Mouse (Mus musculus): ENCODE measurements around the gene Arf3. TPM values are rescaled to one million over a fixed set of nuclear protein-coding genes. Genes with fewer than 3 reads are reported as not detected.
A peak's percentile ranks its signal among the peaks of the same experiment; 100 is the strongest.

The Arf3 gene
- polyA plus RNA-seq, 2 experiments = 6.6 to 16.4 TPM

DNA sequence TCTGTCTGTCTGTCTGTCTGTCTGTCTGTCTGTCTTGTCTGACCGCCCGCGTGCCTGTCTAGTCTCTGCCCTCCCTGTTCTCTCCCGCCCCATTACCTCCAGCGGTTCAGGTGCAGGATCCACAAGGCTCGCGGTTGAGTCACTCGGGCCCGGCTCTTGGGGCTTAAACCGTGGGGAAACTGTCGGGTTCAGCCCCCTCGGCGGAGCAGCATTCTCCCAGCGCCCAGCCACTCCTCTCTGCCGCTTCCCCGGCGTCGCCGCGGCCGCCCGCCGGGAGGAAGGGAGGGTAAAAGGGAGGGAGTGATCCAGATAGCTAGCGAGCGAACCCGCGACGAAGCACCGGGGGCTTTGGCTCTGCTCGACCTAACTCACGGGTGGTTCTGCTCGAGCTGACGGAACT lies 14.7 kb upstream of the Arf3 start, which contains the start of gene Wnt10b:
Gene Wnt10b (minus strand): TSS at position 389 of the 400 bp plus-strand sequence.
- WGBS (ENCODE audit: insufficient replicate concordance) = under 1% methylated on average over 29 of the region's 33 CpGs
- ATAC-seq (ENCODE audit: insufficient read depth) (no peak), DNase-seq (ENCODE audit: low read depth in 3 of 3, low spot score in 3 of 3) (no peak)
- Histone ChIP-seq H3K27ac (no peak within 1 kb of the TSS), H3K4me1 (replicated peaks; ENCODE audit: control insufficient read depth in 2 of 2, insufficient read depth in 2 of 2, low read length in 1 of 2) (no peaks in the 10 kb centered on the region; a peak in 1 of 4 replicates), H3K4me2 (ENCODE audit: low read depth) (no peak within 1 kb of the TSS), H3K9me3 (ENCODE audit: control insufficient read depth, low read length) (no peaks in the 10 kb centered on the region), H3K9ac (replicated peaks) (no peak within 1 kb of the TSS), H3K4me3 (ENCODE audit: insufficient read depth in 1 of 2, low read depth in 2 of 2, low read length in 2 of 2) (no peak within 1 kb of the TSS), H3K27me3 (ENCODE audit: control insufficient read depth, insufficient read depth, low read length) (peaks cover 91% of the 10 kb centered on the region), H3K36me3 (replicated peaks; ENCODE audit: control insufficient read depth, insufficient read depth, low read depth) (no peaks in the 10 kb centered on the region)
- TF ChIP-seq EP300 (IDR thresholded peaks at IDR 0.05; ENCODE audit: low read depth) (no peak), CTCF (IDR thresholded peaks at IDR 0.05; ENCODE audit: low read depth) (no peak)

- no peak overlapping the region for H3K4me3 ChIP-seq (ENCODE audit: insufficient read depth in 1 of 2, low read depth in 2 of 2, low read length in 2 of 2)
- DNase-seq (ENCODE audit: low read depth in 3 of 3, low spot score in 3 of 3) = no peak
- no peak for ATAC-seq (ENCODE audit: insufficient read depth)
- H3K9ac ChIP-seq (replicated peaks) = no peak overlapping the region
- TF ChIP-seq CTCF (IDR thresholded peaks at IDR 0.05; ENCODE audit: low read depth) = no peak
- TF ChIP-seq EP300 (IDR thresholded peaks at IDR 0.05; ENCODE audit: low read depth) = no peak
- no peak overlapping the region for H3K4me2 ChIP-seq (ENCODE audit: low read depth)
- peaks cover 0 to 2% of the 10 kb centered on the region in 2 experiments; a peak in 2 of 4 replicates for H3K4me1 ChIP-seq (replicated peaks; ENCODE audit: control insufficient read depth in 2 of 2, insufficient read depth in 2 of 2, low read length in 1 of 2)
- peaks cover 98% of the 10 kb centered on the region for H3K27me3 ChIP-seq (ENCODE audit: control insufficient read depth, insufficient read depth, low read length)
- H3K9me3 ChIP-seq (ENCODE audit: control insufficient read depth, low read length) = no peaks in the 10 kb centered on the region
- H3K27ac ChIP-seq = no peak overlapping the region
- no peaks in the 10 kb centered on the region for H3K36me3 ChIP-seq (replicated peaks; ENCODE audit: control insufficient read depth, insufficient read depth, low read depth)
- 3% methylated on average over 19 of the region's 19 CpGs for WGBS (ENCODE audit: insufficient replicate concordance)
Observed at GRCm38 (mm10) chr15:98777005-98777616, 14.1 kb upstream of the Arf3 start.

GRCm38 (mm10) chr15:98776280-98777004 lies 13.4 kb upstream of the Arf3 start:
- DNase-seq (ENCODE audit: low read depth in 3 of 3, low spot score in 3 of 3) (no peak), ATAC-seq (ENCODE audit: insufficient read depth) (no peak)
- no peaks in the 10 kb centered on the region for H3K9me3 ChIP-seq (ENCODE audit: control insufficient read depth, low read length)
- no peak overlapping the region; a peak in 1 of 4 replicates for H3K4me3 ChIP-seq (ENCODE audit: insufficient read depth in 1 of 2, low read depth in 2 of 2, low read length in 2 of 2)
- H3K4me1 ChIP-seq (replicated peaks; ENCODE audit: control insufficient read depth in 2 of 2, insufficient read depth in 2 of 2, low read length in 1 of 2) = peaks cover 0 to 2% of the 10 kb centered on the region in 2 experiments; a peak in 2 of 4 replicates
- H3K36me3 ChIP-seq (replicated peaks; ENCODE audit: control insufficient read depth, insufficient read depth, low read depth) = no peaks in the 10 kb centered on the region
- TF ChIP-seq EP300 (IDR thresholded peaks at IDR 0.05; ENCODE audit: low read depth) = no peak
- TF ChIP-seq CTCF (IDR thresholded peaks at IDR 0.05; ENCODE audit: low read depth) = no peak
- no peak overlapping the region for H3K9ac ChIP-seq (replicated peaks)
- no peak overlapping the region for H3K27ac ChIP-seq
- 2% methylated on average over 62 of the region's 62 CpGs for WGBS (ENCODE audit: insufficient replicate concordance)
- peak overlapping the region; percentile 4; the same call in 1 of the 2 replicates for H3K4me2 ChIP-seq (ENCODE audit: low read depth)
- H3K27me3 ChIP-seq (ENCODE audit: control insufficient read depth, insufficient read depth, low read length) = peaks cover 96% of the 10 kb centered on the region

DNA sequence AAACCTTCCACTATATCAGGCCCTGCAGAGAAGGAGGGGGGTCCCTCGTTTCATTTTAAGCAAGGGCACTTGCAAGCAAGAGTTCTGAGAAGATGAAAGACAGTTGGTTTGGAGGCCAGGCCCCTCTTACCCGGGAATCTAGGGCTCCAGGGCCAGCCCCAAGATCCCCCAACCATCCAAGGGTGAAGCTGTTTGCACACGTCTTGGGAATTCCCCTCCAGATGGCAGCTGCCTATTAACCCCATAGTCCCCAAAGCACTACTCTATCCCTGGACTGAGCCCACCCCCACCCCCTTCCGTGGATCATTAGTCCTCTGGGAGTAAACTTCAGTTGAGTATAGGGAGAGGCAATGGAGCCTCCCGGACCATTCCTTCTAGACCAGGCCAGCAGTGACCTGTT lies 12.5 kb upstream of the Arf3 start:
- Histone ChIP-seq H3K4me1 (replicated peaks; ENCODE audit: control insufficient read depth in 2 of 2, insufficient read depth in 2 of 2, low read length in 1 of 2) (peaks cover 0 to 2% of the 10 kb centered on the region in 2 experiments; a peak in 2 of 4 replicates), H3K4me2 (ENCODE audit: low read depth) (no peak overlapping the region), H3K9me3 (ENCODE audit: control insufficient read depth, low read length) (no peaks in the 10 kb centered on the region), H3K9ac (replicated peaks) (no peak overlapping the region), H3K4me3 (ENCODE audit: insufficient read depth in 1 of 2, low read depth in 2 of 2, low read length in 2 of 2) (no peak overlapping the region), H3K36me3 (replicated peaks; ENCODE audit: control insufficient read depth, insufficient read depth, low read depth) (no peaks in the 10 kb centered on the region), H3K27me3 (ENCODE audit: control insufficient read depth, insufficient read depth, low read length) (peaks cover 91% of the 10 kb centered on the region), H3K27ac (no peak overlapping the region)
- DNase-seq (ENCODE audit: low read depth in 3 of 3, low spot score in 3 of 3) (no peak), ATAC-seq (ENCODE audit: insufficient read depth) (no peak)
- WGBS (ENCODE audit: insufficient replicate concordance) = 5% methylated on average over 5 of the region's 5 CpGs
- TF ChIP-seq EP300 (IDR thresholded peaks at IDR 0.05; ENCODE audit: low read depth) = no peak
- no peak for TF ChIP-seq CTCF (IDR thresholded peaks at IDR 0.05; ENCODE audit: low read depth)

DNA sequence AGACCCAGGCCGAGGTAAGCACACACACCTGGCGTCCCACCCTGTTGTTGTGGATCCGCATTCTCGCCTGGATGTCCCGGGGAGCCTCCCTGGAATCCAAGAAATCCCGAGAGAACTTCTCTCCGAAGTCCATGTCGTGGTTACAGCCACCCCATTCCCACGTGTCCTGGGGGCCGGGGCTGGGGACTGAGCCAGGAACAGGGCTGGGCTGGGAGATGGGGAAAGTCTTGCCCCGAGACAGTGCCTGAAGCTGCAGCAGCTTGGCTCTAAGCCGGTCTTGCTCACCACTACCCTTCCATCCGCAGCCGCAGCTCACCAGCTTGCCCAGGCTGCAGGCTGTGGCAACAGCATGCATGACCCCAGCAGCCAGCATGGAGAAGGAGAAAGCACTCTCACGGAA lies 11.1 kb upstream of the Arf3 start:
- peaks cover 0 to 2% of the 10 kb centered on the region in 2 experiments; a peak in 2 of 4 replicates for H3K4me1 ChIP-seq (replicated peaks; ENCODE audit: control insufficient read depth in 2 of 2, insufficient read depth in 2 of 2, low read length in 1 of 2)
- 26% methylated on average over 15 of the region's 15 CpGs for WGBS (ENCODE audit: insufficient replicate concordance)
- no peak overlapping the region for H3K9ac ChIP-seq (replicated peaks)
- H3K4me3 ChIP-seq (ENCODE audit: insufficient read depth in 1 of 2, low read depth in 2 of 2, low read length in 2 of 2) = no peak overlapping the region
- no peak overlapping the region for H3K4me2 ChIP-seq (ENCODE audit: low read depth)
- H3K27me3 ChIP-seq (ENCODE audit: control insufficient read depth, insufficient read depth, low read length) = peaks cover 76% of the 10 kb centered on the region
- no peaks in the 10 kb centered on the region for H3K36me3 ChIP-seq (replicated peaks; ENCODE audit: control insufficient read depth, insufficient read depth, low read depth)
- no peak overlapping the region for H3K27ac ChIP-seq
- ATAC-seq (ENCODE audit: insufficient read depth) (no peak), DNase-seq (ENCODE audit: low read depth in 3 of 3, low spot score in 3 of 3) (no peak)
- no peak for TF ChIP-seq CTCF (IDR thresholded peaks at IDR 0.05; ENCODE audit: low read depth)
- no peak for TF ChIP-seq EP300 (IDR thresholded peaks at IDR 0.05; ENCODE audit: low read depth)
- no peaks in the 10 kb centered on the region for H3K9me3 ChIP-seq (ENCODE audit: control insufficient read depth, low read length)
